Mouse (Mus musculus): ENCODE data around the gene Olfr1339. TPM values are rescaled to one million over a fixed set of nuclear protein-coding genes. Genes with fewer than 3 reads are reported as not detected.

The Olfr1339 gene
- total RNA-seq (2021), result not detected
- long read RNA-seq, experiment 1, result 0 reads
- long read RNA-seq, experiment 2, result 0 reads

DNA sequence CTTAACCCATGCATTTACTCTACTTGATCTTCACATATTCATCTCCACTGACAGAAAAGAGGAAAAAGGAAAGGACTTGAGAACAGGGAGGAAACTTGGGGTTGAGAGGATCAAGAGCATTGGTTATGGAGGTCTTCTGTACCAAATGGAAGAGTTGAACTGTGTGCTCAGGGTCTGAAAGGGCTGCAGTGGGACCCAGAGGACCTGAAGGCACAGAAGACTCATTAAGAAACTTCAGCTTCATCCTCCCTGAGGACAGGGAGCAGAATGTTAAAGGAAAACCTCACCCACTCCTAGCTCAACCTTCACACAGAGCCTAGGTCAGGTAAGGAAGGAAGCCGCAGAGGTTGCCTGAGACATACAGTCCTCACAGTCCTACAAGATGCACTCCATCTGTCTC lies at the start of gene Olfr1339:
Olfr1339 (plus strand) TSS at position 301 of the 400 bp plus-strand sequence.
- DNase-seq, result no peak
- intact Hi-C loops (cut with DNase I; ENCODE audit: low total_unique reads), result no loop called here

DNA sequence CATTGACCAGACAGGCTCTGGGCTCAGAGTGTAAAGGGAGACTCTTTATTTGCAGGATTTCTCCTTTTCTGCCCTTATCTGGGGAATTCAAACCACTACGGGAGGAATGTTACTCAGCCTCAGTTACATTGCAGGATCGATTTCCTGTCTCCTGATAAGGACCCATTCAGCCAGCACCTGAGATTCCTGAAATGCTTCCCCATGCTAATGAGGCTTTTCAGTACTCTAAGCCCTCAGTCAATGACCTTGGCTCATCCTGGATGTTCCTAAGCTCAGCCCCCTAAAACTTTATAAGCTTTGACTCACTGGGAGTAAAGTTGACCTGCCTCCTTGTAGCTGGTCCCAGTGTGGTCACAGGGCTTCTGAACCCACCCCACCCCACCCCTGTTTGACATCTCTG lies 44.9 kb upstream of the Olfr1339 start:
- no peak for DNase-seq
- intact Hi-C loops (cut with DNase I; ENCODE audit: low total_unique reads), result no loop called here

DNA sequence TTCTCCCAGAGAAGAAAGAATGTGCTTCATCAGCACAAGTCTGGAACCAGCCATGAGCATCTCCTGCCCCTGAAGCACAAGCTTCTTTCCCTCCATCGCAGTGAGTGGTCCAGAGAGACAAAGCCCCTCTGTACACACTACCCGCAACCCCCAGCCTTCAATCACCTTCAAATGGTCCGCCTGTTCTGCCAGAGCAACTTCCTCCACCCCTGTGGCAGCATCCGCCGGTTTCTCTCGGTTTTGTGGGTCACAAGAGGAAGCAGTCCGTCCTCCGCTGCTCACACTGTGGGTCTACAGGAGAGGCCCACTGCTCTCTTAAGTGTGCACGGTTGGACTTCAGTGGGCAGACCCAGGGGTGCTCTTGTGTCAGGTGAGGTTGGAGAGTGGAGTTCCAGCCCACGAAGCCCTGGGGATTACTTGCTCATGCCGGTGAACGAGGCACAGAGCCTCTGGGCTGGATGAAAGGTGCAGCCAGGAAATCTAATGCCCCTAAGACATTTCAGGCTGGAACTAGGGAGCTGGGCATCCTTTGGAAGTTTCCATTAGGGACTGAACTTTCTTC lies 39.5 kb upstream of the Olfr1339 start, which contains the start of gene Olfr1342:
Olfr1342 (minus strand) TSS at position 345 of the 562 bp plus-strand sequence.
- intact Hi-C loops (cut with DNase I; ENCODE audit: low total_unique reads), result no loop called here
- no peak for DNase-seq

DNA sequence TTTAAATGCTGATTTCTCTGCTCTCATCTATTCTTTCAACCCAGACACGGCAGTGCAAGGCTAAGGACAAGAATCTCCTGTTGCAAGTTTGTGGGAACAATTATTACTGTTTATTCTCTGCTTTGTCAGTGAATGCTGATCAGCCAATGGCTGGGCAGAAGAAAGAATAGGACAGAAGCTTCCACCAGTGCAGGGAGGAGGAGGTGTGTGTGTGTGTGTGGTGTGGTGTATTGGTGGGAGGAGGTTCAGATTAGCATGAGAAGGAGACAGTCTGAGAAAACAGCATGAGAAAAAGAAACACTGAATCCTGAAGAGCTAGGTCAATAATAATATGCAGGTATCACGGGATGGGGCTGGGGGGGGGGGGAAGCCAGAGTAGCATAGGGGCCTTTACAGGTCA lies 38.2 kb upstream of the Olfr1339 start:
- intact Hi-C loops (cut with DNase I; ENCODE audit: low total_unique reads), result no loop called here
- DNase-seq, result no peak

DNA sequence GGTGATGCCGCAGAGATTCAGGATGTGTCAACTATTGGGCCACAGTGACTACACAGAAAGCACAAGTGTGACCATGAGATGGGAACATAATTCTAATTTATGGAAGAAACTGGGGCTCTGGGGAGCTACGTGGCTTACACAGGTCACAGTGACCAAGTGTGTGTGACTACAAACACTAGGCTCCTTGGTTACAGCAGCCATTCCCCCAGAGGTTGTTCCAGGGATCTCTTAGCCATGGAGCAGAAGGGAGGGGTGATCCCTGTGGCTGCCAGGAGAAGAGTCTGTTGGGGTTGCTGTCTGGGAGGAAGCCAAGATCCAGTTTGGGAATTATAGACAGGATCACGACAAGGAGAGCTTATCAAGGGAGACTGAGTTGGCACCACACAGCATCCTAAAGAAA lies 28.8 kb upstream of the Olfr1339 start, which contains the start of gene Olfr1341:
Olfr1341 (plus strand) TSS at position 301 of the 400 bp plus-strand sequence.
- intact Hi-C loops (cut with DNase I; ENCODE audit: low total_unique reads), result no loop called here
- DNase-seq, result no peak

DNA sequence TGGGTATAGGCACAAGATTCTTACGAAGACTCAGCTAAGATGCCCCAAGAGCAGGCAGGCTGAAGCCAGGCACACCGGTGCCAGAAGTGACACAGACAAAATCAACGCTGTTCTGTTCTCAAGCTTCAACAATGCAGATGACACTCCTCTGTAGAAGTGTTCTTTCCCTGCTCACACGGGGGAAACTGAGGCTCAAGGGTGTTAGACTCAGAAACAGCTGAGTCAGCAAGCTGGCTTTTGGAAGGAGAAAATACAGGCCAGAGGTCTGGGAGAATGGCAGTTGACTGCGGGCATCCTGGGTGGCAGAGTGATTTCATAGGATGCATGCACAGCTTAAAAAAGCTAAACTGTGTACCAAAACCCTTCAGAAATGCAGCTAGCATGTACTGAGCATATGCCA lies 23.9 kb upstream of the Olfr1339 start:
- intact Hi-C loops (cut with DNase I; ENCODE audit: low total_unique reads), result no loop called here
- no peak for DNase-seq

DNA sequence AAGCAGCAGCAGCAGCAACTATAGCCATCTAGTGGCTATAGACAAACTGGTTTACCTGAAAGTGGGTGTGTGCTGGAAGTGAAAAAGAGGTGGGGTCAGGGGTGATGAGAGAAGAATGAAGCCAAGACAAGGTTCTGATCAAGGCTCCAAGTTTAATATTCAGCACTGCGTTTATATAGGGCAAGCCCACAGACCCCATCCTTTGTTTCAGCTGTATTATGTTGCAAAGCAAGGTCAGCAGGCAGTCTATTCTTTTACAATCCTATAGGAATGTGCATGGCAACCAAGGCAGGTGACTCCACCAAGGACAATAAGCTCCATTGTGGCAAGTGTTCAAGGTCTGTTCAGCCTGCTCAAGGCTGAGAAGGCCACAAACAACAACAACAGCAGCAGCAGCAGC lies 20.3 kb upstream of the Olfr1339 start:
- intact Hi-C loops (cut with DNase I; ENCODE audit: low total_unique reads), result no loop called here
- DNase-seq, result no peak

DNA sequence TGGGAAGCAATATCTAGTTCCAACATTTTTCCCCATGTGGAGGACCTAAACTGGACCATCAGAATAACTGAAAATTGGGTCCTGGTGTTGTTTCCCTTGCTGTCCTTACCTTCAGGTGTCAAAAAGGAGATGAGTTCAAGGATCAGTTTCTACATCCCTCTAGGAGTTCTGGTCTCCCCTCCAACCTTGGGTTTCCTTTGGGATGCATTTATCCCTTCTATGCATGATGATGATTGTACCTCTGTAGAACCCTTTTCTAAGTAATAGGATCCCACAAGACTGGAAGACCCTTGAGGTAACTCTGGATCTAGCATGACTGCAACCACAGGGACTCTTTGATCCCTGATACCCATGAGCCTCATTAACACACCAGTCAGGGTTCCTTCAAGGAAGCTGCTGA lies 12.1 kb upstream of the Olfr1339 start, which contains the start of gene Olfr1340:
Olfr1340 (plus strand) TSS at position 301 of the 400 bp plus-strand sequence.
- no peak for DNase-seq
- intact Hi-C loops (cut with DNase I; ENCODE audit: low total_unique reads), result no loop called here

DNA sequence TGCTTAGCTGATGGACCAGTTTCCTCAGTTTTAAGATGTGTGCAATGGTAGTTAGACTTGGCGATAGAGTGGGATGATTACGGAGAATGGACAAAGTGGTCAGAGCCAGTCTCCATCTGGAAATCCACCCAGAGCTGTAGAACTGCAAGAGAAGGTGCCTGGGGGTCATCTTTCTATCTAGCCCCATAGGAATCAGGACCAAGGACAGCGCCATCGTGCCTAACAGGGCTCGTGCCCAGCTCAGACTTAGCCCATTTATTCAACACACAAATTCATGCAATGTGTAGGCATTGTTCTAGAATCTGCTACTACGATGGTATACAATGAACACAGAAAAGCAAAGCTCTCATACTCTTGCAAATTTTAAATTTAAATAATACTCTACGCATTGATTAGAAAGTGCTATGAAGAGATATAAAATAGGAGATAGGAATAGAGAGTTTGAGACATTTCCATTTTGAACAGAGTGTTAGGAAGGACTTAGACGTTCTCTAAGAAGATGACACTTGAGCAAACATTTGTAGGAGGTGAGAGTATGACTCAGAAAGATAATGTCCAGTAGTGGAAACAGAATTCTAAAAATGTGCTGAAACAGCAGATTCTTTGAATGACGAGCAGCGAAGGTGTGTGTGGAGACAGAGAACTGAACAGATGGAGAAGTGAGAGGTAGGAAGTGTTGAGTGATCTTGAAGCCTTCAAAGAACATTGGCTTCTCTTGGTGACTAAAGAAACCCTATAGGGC lies 10.1 kb upstream of the Olfr1339 start:
- intact Hi-C loops (cut with DNase I; ENCODE audit: low total_unique reads), result no loop called here
- DNase-seq, result no peak

DNA sequence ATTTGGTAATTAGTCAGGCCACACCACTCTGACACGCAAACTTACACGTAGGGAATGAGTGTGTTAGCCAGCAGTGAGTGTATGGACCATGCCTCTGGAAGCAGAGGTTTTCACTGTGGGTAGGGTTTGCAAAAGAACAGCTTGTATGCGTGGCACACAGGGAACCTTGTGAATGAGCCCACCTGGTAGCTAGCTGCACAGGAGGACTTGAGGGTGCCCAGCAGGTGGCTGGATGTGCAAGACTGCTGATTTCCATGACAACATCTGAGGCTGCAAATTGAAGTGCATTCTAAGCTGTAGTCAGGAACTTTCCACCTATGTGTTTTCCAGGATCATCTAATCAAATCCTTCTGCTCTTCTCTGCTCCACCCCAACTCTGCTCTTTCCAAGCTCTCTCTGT lies 7.6 kb downstream of the Olfr1339 start:
- intact Hi-C loops (cut with DNase I; ENCODE audit: low total_unique reads), result no loop called here

DNA sequence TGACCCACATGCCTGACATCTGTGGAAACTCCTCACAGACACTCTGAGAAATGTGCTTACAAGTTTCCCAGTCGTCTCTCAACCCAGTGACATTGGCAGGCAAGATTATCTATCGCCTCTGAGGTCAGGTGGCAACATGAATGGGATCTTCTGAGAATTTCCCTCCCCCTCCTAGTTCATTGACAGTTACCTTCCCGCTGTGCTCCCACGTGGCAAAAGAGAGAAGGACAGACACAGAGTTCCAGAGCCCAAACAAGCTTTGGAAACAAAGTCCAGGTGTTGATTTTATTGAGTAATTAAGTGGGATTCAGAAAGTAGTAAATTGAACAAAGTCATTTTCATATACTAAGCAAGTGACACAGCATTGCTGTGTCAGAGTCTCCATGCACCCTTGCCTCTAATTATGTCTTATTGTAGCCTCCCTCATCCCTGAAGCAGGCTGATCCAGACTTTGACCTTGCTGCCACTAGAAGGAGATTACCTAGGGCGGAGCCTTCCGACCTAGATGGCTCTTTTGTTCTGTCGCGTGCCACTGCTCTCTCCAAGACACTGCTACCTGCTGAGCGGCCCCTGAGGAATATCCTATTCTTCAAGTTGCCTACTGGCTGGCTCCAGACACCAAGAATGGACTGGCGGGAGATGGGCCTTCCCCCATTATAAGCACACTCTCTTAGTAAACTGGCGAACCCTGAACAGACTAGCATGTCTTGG lies 9.2 kb downstream of the Olfr1339 start:
- intact Hi-C loops (cut with DNase I; ENCODE audit: low total_unique reads), result no loop called here
- no peak for DNase-seq

More for the DNA sequence above, 7.6 kb downstream of the Olfr1339 start:
- DNase-seq, result no peak

DNA sequence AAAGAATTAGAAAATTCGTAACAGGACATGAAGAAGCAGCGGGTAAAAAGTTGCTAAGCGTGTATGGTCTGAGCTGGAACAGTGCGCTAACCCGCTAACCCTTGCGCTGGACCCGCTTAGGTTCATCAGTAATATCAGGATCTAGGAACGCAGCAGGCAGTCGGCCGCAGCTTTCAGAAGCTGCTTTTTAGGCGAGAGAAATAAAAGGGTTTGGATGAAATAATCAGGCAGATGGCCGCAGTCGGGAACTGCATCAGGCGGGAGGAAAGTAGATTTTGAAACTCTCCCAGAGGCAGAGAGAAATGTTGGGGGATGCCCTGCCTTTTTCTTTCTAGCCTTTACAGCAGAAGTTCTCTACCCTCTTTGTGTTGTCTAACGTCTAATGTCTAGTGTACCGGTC lies 9.9 kb downstream of the Olfr1339 start:
- no peak for DNase-seq
- intact Hi-C loops (cut with DNase I; ENCODE audit: low total_unique reads), result no loop called here

DNA sequence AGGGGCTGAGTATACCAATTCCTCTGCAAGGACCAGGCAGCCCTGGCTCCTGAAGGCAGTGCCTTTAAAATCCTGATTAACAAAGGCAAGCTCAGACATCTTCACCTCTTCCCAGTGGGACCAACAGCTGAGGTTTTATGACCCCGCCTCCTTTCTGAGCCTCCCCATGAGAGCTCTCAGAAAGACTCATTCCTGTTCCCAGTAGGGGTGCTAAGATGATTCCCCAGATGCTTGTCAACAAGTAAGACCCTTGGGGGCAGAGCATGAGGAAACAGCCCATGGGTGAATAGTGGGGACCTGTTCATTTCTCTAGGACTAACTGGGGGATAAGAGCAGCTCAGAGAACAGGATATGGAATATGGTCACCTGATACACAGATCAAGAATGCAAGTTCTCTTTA lies 26.7 kb downstream of the Olfr1339 start, which contains the start of gene Olfr1338:
Olfr1338 (minus strand) TSS at position 101 of the 400 bp plus-strand sequence.
- DNase-seq, result no peak

DNA sequence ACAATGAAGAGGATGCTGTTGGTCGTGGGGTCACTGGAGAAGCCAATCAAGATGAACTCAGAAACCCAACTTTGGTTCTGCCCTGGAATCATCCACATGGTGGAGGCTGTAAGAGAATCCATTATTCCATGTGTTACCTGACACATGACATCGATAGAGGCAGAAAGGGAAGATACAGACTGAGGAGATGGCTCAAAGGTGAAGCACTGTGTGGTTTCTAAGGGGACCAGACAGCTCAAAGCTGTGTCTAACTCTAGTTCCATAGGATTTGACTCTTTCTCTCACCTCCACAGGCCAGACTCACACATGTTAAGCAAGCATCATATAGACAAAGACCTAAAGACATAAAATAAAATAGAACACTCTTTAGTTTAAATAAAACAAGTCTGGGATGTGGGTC lies 50.5 kb downstream of the Olfr1339 start, which contains the start of gene Olfr1337:
Olfr1337 (minus strand) TSS at position 101 of the 400 bp plus-strand sequence.
- DNase-seq, result no peak
- intact Hi-C loops (cut with DNase I; ENCODE audit: low total_unique reads), result no loop called here

More for the DNA sequence above, 26.7 kb downstream of the Olfr1339 start, which contains the start of gene Olfr1338:
- intact Hi-C loops (cut with DNase I; ENCODE audit: low total_unique reads), result no loop called here

Other genes starting within 250 kb of the Olfr1339 start
- 10 to 100 TPM; 35.1 to 41.5 TPM for gene Tie1, start 242.1 kb upstream of the Olfr1339 start, total RNA-seq (2021)
- gene 2610528J11Rik, start 205.2 kb upstream of the Olfr1339 start, total RNA-seq (2021), result not detected
- gene Tmem125, start 188.1 kb upstream of the Olfr1339 start, total RNA-seq (2021), result under 1 TPM in 1 of 2 experiments, not detected in 1; 0.12 TPM
- gene Cfap57, start 111.4 kb upstream of the Olfr1339 start, total RNA-seq (2021), result not detected
- 10 to 100 TPM; 30.1 to 33.5 TPM for gene Ebna1bp2, start 111.4 kb upstream of the Olfr1339 start, total RNA-seq (2021)
- gene Olfr62, start 73.2 kb upstream of the Olfr1339 start, total RNA-seq (2021), result not detected
- gene Olfr1342, start 39.4 kb upstream of the Olfr1339 start, total RNA-seq (2021), result not detected
- not detected for gene Olfr1341, start 28.7 kb upstream of the Olfr1339 start, total RNA-seq (2021)
- not detected for gene Olfr1340, start 12.0 kb upstream of the Olfr1339 start, total RNA-seq (2021)
- not detected for gene Olfr1338, start 26.6 kb downstream of the Olfr1339 start, total RNA-seq (2021)
- gene Olfr1337, start 50.4 kb downstream of the Olfr1339 start, total RNA-seq (2021), result not detected
- gene Olfr1335, start 77.8 kb downstream of the Olfr1339 start, total RNA-seq (2021), result not detected
- gene Olfr1333, start 104.1 kb downstream of the Olfr1339 start, total RNA-seq (2021), result not detected
- gene Olfr1331, start 132.5 kb downstream of the Olfr1339 start, total RNA-seq (2021), result not detected
- not detected for gene Olfr1330, start 156.4 kb downstream of the Olfr1339 start, total RNA-seq (2021)
- gene Olfr1329, start 185.3 kb downstream of the Olfr1339 start, total RNA-seq (2021), result not detected
- gene Olfr1328, start 206.4 kb downstream of the Olfr1339 start, total RNA-seq (2021), result not detected
- gene Lao1, start 229.4 kb downstream of the Olfr1339 start, total RNA-seq (2021), result under 1 TPM; 0.23 to 0.73 TPM